Mouse (Mus musculus) cortical plate, adult 2 months (tissue): ENCODE data around the gene Lrrc8c.

Experiments used
- CTCF ChIP-seq: fragments of 200-500 bp; IDR thresholded peaks from 2 replicates; pipeline ENCODE4 v1.5.1; 2011; ENCODE audit warnings: mild to moderate bottlenecking, control low read depth, low read length; ENCODE audit not compliant: insufficient read depth; ENCODE audit errors: extremely low read depth
- POLR2A ChIP-seq: fragments of 200-500 bp; IDR thresholded peaks from 2 replicates; pipeline ENCODE4 v1.6.1; 2011; ENCODE audit warnings: mild to moderate bottlenecking, low read length, control low read depth; ENCODE audit not compliant: insufficient read depth; ENCODE audit errors: extremely low read depth

DNA sequence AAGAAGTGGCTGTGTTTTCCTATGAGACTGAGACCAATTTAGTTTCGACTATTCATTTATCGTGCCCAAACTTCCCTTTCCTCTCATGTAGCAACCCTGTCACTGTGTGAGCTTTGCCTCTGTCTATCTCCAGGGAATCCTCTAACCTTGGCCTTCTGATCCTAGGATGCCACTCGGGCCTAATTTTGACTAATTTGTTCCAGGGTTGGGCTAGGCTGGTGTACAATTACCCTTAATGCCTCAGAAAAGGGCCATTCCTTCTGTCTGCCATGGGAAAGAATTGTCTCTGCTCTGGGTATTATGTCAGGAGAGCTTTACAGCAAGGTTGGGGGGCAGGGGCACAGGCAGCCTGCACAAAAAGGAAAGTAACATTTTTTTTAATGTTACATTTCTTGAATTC is 107.2 kb downstream of the Lrrc8c start:
- no peak for TF ChIP-seq CTCF
- TF ChIP-seq POLR2A = no peak
